Mouse (Mus musculus) embryonic facial prominence, embryonic 11.5 days (tissue): ENCODE data around the gene Fsip1. TPM values are rescaled to one million over a fixed set of nuclear protein-coding genes. Genes with fewer than 3 reads are reported as not detected.

Experiments used
- ATAC-seq: fragments of 200-750 bp; cut with Nextera tagmentation; replicated peaks from 2 replicates; pipeline ENCODE4 v1.8.0; 2017; ENCODE audit warnings: low read depth; ENCODE audit not compliant: insufficient number of reproducible peaks, low FRiP score, low TSS enrichment
- DNase-seq: peaks from one replicate; pipeline ENCODE4 v3.0.0-alpha.2; 2015; ENCODE audit warnings: low spot score
- H3K27ac ChIP-seq: fragments of 300-500 bp; sonication (generic); replicated peaks from 2 replicates; pipeline ENCODE4 v1.5.1; 2014; ENCODE audit warnings: mild to moderate bottlenecking, low read depth, low read length, control low read depth
- H3K27me3 ChIP-seq: fragments of 300-500 bp; sonication (generic); 2 replicates; pipeline ENCODE4 v1.6.1; 2014; ENCODE audit warnings: mild to moderate bottlenecking, low read length, moderate library complexity, mixed read lengths; ENCODE audit not compliant: control insufficient read depth, insufficient read depth
- H3K36me3 ChIP-seq: fragments of 300-500 bp; sonication (generic); replicated peaks from 2 replicates; pipeline ENCODE4 v1.6.1; 2014; ENCODE audit warnings: low read depth, mild to moderate bottlenecking, low read length, moderate library complexity, mixed read lengths; ENCODE audit not compliant: control insufficient read depth, insufficient read depth
- H3K4me1 ChIP-seq: fragments of 300-500 bp; sonication (generic); 2 replicates; pipeline ENCODE4 v1.6.1; 2014; ENCODE audit warnings: low read length, mixed read lengths; ENCODE audit not compliant: control insufficient read depth, insufficient read depth
- H3K4me2 ChIP-seq: fragments of 300-500 bp; sonication (generic); 2 replicates; pipeline ENCODE4 v1.6.1; 2014; ENCODE audit warnings: low read depth, mild to moderate bottlenecking, control low read depth, low read length, moderate library complexity
- H3K4me3 ChIP-seq: fragments of 300-500 bp; sonication (generic); 2 replicates; pipeline ENCODE4 v1.5.1; 2014; ENCODE audit warnings: low read depth, low read length, control low read depth
- H3K9ac ChIP-seq: fragments of 300-500 bp; sonication (generic); replicated peaks from 2 replicates; pipeline ENCODE4 v1.6.1; 2014; ENCODE audit warnings: mild to moderate bottlenecking, control low read depth, low read length
- H3K9me3 ChIP-seq: fragments of 300-500 bp; sonication (generic); replicated peaks from 2 replicates; pipeline ENCODE4 v1.6.1; 2016; ENCODE audit warnings: mild to moderate bottlenecking, low read length, inconsistent platforms, mixed read lengths; ENCODE audit not compliant: control insufficient read depth
- WGBS: fragments of 180-500 bp; shearing (Covaris S2); extraction: QIAGEN DNeasy Blood & Tissue Kit; methylation state at CpG from one replicate; pipeline ENCODE4 v1.1.7; 2014; 5-methylcytosine and 5-hydroxymethylcytosine counted together
- microRNA-seq: library from miRNA; unstranded; fragments of <30 nt; microRNA quantifications from one replicate; pipeline ENCODE4, GENCODE M21; 2016; ENCODE audit warnings: borderline number of aligned reads
- polyA plus RNA-seq: library from polyadenylated mRNA; unstranded; fragments of >200 nt; fragmentation: Nextera tagmentation; extraction: Ambion mirVana; gene quantifications from 2 replicates; pipeline ENCODE4 v1.2.1, GENCODE M21; 2014

Gene Fsip1
- polyA plus RNA-seq, 1 experiment from 2014 or later = 2.3 TPM

GRCm38 (mm10) chr2:118091226-118091625 is 165.5 kb downstream of the Fsip1 start:
- H3K36me3 ChIP-seq = no peaks in the 10 kb centered on the region
- 88% methylated on average over 5 of the region's 5 CpGs for whole genome bisulfite sequencing
- no peak for ATAC-seq
- no peaks in the 10 kb centered on the region for H3K4me1 ChIP-seq
- DNase-seq = no peak
- H3K9me3 ChIP-seq = no peaks in the 10 kb centered on the region
- H3K27ac ChIP-seq = no peak overlapping the region
- H3K27me3 ChIP-seq = no peaks in the 10 kb centered on the region
- H3K4me2 ChIP-seq = no peak overlapping the region
- no peak overlapping the region for H3K4me3 ChIP-seq
- H3K9ac ChIP-seq = no peak overlapping the region

- 82% methylated on average over 10 of the region's 10 CpGs for WGBS
- H3K9ac ChIP-seq = no peak overlapping the region
Measured at GRCm38 (mm10) chr2:118087044-118087726, 169.6 kb downstream of the Fsip1 start.

GRCm38 (mm10) chr2:118085647-118086046 is 171.1 kb downstream of the Fsip1 start:
- no peak overlapping the region for H3K4me3 ChIP-seq
- DNase-seq (no peak), ATAC-seq (no peak)
- H3K9me3 ChIP-seq = no peaks in the 10 kb centered on the region
- H3K9ac ChIP-seq = no peak overlapping the region
- H3K27ac ChIP-seq = no peak overlapping the region
- H3K36me3 ChIP-seq = no peaks in the 10 kb centered on the region
- no peaks in the 10 kb centered on the region for H3K27me3 ChIP-seq
- no peaks in the 10 kb centered on the region for H3K4me1 ChIP-seq
- 96% methylated on average over 2 of the region's 2 CpGs for WGBS
- no peak overlapping the region for H3K4me2 ChIP-seq

More at GRCm38 (mm10) chr2:118087044-118087726, 169.6 kb downstream of the Fsip1 start:
- Histone ChIP-seq H3K4me1 (no peaks in the 10 kb centered on the region), H3K4me2 (no peak overlapping the region), H3K27me3 (no peaks in the 10 kb centered on the region), H3K9me3 (no peaks in the 10 kb centered on the region), H3K4me3 (no peak overlapping the region), H3K27ac (no peak overlapping the region), H3K36me3 (no peaks in the 10 kb centered on the region)
- DNase-seq = no peak
- no peak for ATAC-seq

- H3K4me2 ChIP-seq = no peak overlapping the region
- no peak overlapping the region for H3K4me3 ChIP-seq
- no peak for DNase-seq
- H3K27ac ChIP-seq = no peak overlapping the region
- H3K36me3 ChIP-seq = no peaks in the 10 kb centered on the region
- no peaks in the 10 kb centered on the region for H3K27me3 ChIP-seq
- H3K9me3 ChIP-seq = no peaks in the 10 kb centered on the region
- WGBS = 74% methylated on average over 3 of the region's 3 CpGs
- H3K9ac ChIP-seq = no peak overlapping the region
- ATAC-seq = no peak
- no peaks in the 10 kb centered on the region for H3K4me1 ChIP-seq
Measured at GRCm38 (mm10) chr2:118084693-118085092, 172.1 kb downstream of the Fsip1 start.

- DNase-seq (no peak), ATAC-seq (no peak)
- 93% methylated on average over 6 of the region's 6 CpGs for WGBS
- no peaks in the 10 kb centered on the region for H3K9me3 ChIP-seq
- H3K4me2 ChIP-seq = no peak overlapping the region
- H3K36me3 ChIP-seq = no peaks in the 10 kb centered on the region
- no peak overlapping the region for H3K4me3 ChIP-seq
- H3K27ac ChIP-seq = no peak overlapping the region
- H3K9ac ChIP-seq = no peak overlapping the region
- H3K27me3 ChIP-seq = no peaks in the 10 kb centered on the region
- no peaks in the 10 kb centered on the region for H3K4me1 ChIP-seq
Measured at GRCm38 (mm10) chr2:118083652-118084051, 173.1 kb downstream of the Fsip1 start.

GRCm38 (mm10) chr2:118081581-118081980 is 175.2 kb downstream of the Fsip1 start:
- ATAC-seq = no peak
- H3K4me2 ChIP-seq = no peak overlapping the region
- no peaks in the 10 kb centered on the region for H3K27me3 ChIP-seq
- H3K4me3 ChIP-seq = no peak overlapping the region
- H3K9ac ChIP-seq = no peak overlapping the region
- H3K27ac ChIP-seq = no peak overlapping the region
- no peaks in the 10 kb centered on the region for H3K4me1 ChIP-seq
- WGBS = 80% methylated on average over 5 of the region's 5 CpGs
- no peaks in the 10 kb centered on the region for H3K9me3 ChIP-seq
- no peaks in the 10 kb centered on the region for H3K36me3 ChIP-seq
- no peak for DNase-seq

Small RNAs within 50 kb of the gene (microRNA-seq; reads per million reads assigned to microRNA genes)
- not detected for gene Gm22800

Other genes with a start within 250 kb of the Fsip1 start
- 49.7 and 50.7 TPM in 2 replicates for gene Thbs1, start 145.1 kb downstream of the Fsip1 start, polyA plus RNA-seq
- gene Gpr176, start 116.5 kb upstream of the Fsip1 start, polyA plus RNA-seq = 0.31 and 0.34 TPM in 2 replicates
- 11.6 and 13.1 TPM in 2 replicates for gene Eif2ak4, start 131.7 kb upstream of the Fsip1 start, polyA plus RNA-seq
- 244 and 259 TPM in 2 replicates for gene Srp14, start 222.7 kb upstream of the Fsip1 start, polyA plus RNA-seq